Mouse (Mus musculus): Measurements from ENCODE around the gene Dars. TPM values are rescaled to one million over a fixed set of nuclear protein-coding genes. Genes with fewer than 3 reads are reported as not detected.
A peak's percentile ranks its signal among the peaks of the same experiment; 100 is the strongest.

Gene Dars
- polyA plus RNA-seq, 1 experiment from 2014 or later = 174 TPM

GRCm38 (mm10) chr1:128447206-128447902 is 30.2 kb upstream of the Dars start:
- no peak overlapping the region for H3K9ac ChIP-seq (replicated peaks)
- ATAC-seq (ENCODE audit: low FRiP score, low read depth) = no peak
- no peak overlapping the region for H3K4me3 ChIP-seq
- H3K9me3 ChIP-seq = no peaks in the 10 kb centered on the region
- H3K4me2 ChIP-seq (replicated peaks) = no peak overlapping the region
- no peak overlapping the region for H3K27ac ChIP-seq (replicated peaks)
- no peaks in the 10 kb centered on the region for H3K4me1 ChIP-seq
- no peaks in the 10 kb centered on the region for H3K27me3 ChIP-seq
- no peaks in the 10 kb centered on the region for H3K36me3 ChIP-seq
- 90% methylated on average over 7 of the region's 7 CpGs for WGBS

- Histone ChIP-seq H3K9ac (replicated peaks) (no peak overlapping the region), H3K4me2 (replicated peaks) (no peak overlapping the region), H3K4me1 (peaks cover 10% of the 10 kb centered on the region), H3K4me3 (no peak overlapping the region), H3K27ac (replicated peaks) (no peak overlapping the region), H3K27me3 (0 out of 2 replicates have a peak, but pooled peaks cover 4% of the 10 kb centered on the region), H3K36me3 (no peaks in the 10 kb centered on the region), H3K9me3 (no peaks in the 10 kb centered on the region)
- 61% methylated on average over 9 of the region's 9 CpGs for WGBS
- no peak for ATAC-seq (ENCODE audit: low FRiP score, low read depth)
Observed at GRCm38 (mm10) chr1:128443890-128444839, 27.0 kb upstream of the Dars start.

GRCm38 (mm10) chr1:128441129-128441473 is 23.9 kb upstream of the Dars start:
- peaks cover 10% of the 10 kb centered on the region for H3K4me1 ChIP-seq
- no peak for ATAC-seq (ENCODE audit: low FRiP score, low read depth)
- H3K27me3 ChIP-seq = 0 out of 2 replicates have a peak, but pooled peaks cover 4% of the 10 kb centered on the region
- no peak overlapping the region for H3K9ac ChIP-seq (replicated peaks)
- no peaks in the 10 kb centered on the region for H3K36me3 ChIP-seq
- no peaks in the 10 kb centered on the region for H3K9me3 ChIP-seq
- no peak overlapping the region for H3K27ac ChIP-seq (replicated peaks)
- no peak overlapping the region for H3K4me3 ChIP-seq
- H3K4me2 ChIP-seq (replicated peaks) = 0 out of 2 replicates have a peak overlapping the region, but pooled peaks have one; percentile 21
- 23% methylated on average over 5 of the region's 5 CpGs for WGBS

GRCm38 (mm10) chr1:128440386-128441128 is 23.4 kb upstream of the Dars start:
- ATAC-seq (ENCODE audit: low FRiP score, low read depth) = no peak
- Histone ChIP-seq H3K36me3 (no peaks in the 10 kb centered on the region), H3K4me3 (no peak overlapping the region), H3K9me3 (no peaks in the 10 kb centered on the region), H3K4me1 (peaks cover 10% of the 10 kb centered on the region), H3K4me2 (replicated peaks) (peak overlapping the region; percentile 21), H3K27me3 (0 out of 2 replicates have a peak, but pooled peaks cover 4% of the 10 kb centered on the region), H3K9ac (replicated peaks) (no peak overlapping the region), H3K27ac (replicated peaks) (no peak overlapping the region)
- WGBS = 17% methylated on average over 16 of the region's 16 CpGs

- H3K9me3 ChIP-seq = no peaks in the 10 kb centered on the region
- no peak overlapping the region for H3K9ac ChIP-seq (replicated peaks)
- no peak overlapping the region for H3K4me3 ChIP-seq
- H3K27ac ChIP-seq (replicated peaks) = no peak overlapping the region
- peaks cover 10% of the 10 kb centered on the region for H3K4me1 ChIP-seq
- H3K36me3 ChIP-seq = no peaks in the 10 kb centered on the region
- ATAC-seq (ENCODE audit: low FRiP score, low read depth) = no peak
- H3K27me3 ChIP-seq = 0 out of 2 replicates have a peak, but pooled peaks cover 4% of the 10 kb centered on the region
- WGBS = 95% methylated on average over 4 of the region's 4 CpGs
- H3K4me2 ChIP-seq (replicated peaks) = no peak overlapping the region
Observed at GRCm38 (mm10) chr1:128439618-128440017, 22.4 kb upstream of the Dars start.

GRCm38 (mm10) chr1:128438526-128438925 is 21.4 kb upstream of the Dars start:
- no peak for ATAC-seq (ENCODE audit: low FRiP score, low read depth)
- H3K27ac ChIP-seq (replicated peaks) = no peak overlapping the region
- H3K4me2 ChIP-seq (replicated peaks) = no peak overlapping the region
- H3K27me3 ChIP-seq = 0 out of 2 replicates have a peak, but pooled peaks cover 4% of the 10 kb centered on the region
- no peaks in the 10 kb centered on the region for H3K9me3 ChIP-seq
- WGBS = 84% methylated on average over 5 of the region's 5 CpGs
- H3K4me3 ChIP-seq = no peak overlapping the region
- no peak overlapping the region for H3K9ac ChIP-seq (replicated peaks)
- H3K4me1 ChIP-seq = peaks cover 10% of the 10 kb centered on the region
- H3K36me3 ChIP-seq = no peaks in the 10 kb centered on the region

GRCm38 (mm10) chr1:128437276-128437675 is 20.1 kb upstream of the Dars start:
- no peaks in the 10 kb centered on the region for H3K36me3 ChIP-seq
- no peak overlapping the region for H3K27ac ChIP-seq (replicated peaks)
- no peak overlapping the region for H3K9ac ChIP-seq (replicated peaks)
- peaks cover 10% of the 10 kb centered on the region for H3K4me1 ChIP-seq
- ATAC-seq (ENCODE audit: low FRiP score, low read depth) = no peak
- H3K4me2 ChIP-seq (replicated peaks) = no peak overlapping the region
- no peak overlapping the region for H3K4me3 ChIP-seq
- no peaks in the 10 kb centered on the region for H3K9me3 ChIP-seq
- H3K27me3 ChIP-seq = 0 out of 2 replicates have a peak, but pooled peaks cover 4% of the 10 kb centered on the region
- WGBS = 39% methylated on average over 1 of the region's 1 CpGs

GRCm38 (mm10) chr1:128436015-128436414 is 18.8 kb upstream of the Dars start:
- 94% methylated on average over 3 of the region's 3 CpGs for WGBS
- Histone ChIP-seq H3K4me1 (peaks cover 6% of the 10 kb centered on the region), H3K9ac (replicated peaks) (no peak overlapping the region), H3K27me3 (no peaks in the 10 kb centered on the region), H3K9me3 (no peaks in the 10 kb centered on the region), H3K36me3 (no peaks in the 10 kb centered on the region), H3K4me3 (no peak overlapping the region), H3K27ac (replicated peaks) (no peak overlapping the region), H3K4me2 (replicated peaks) (no peak overlapping the region)
- no peak for ATAC-seq (ENCODE audit: low FRiP score, low read depth)

GRCm38 (mm10) chr1:128435551-128435950 is 18.4 kb upstream of the Dars start:
- Histone ChIP-seq H3K4me1 (peaks cover 2% of the 10 kb centered on the region; the same call in 1 of the 2 replicates), H3K27me3 (no peaks in the 10 kb centered on the region), H3K36me3 (no peaks in the 10 kb centered on the region), H3K4me2 (replicated peaks) (no peak overlapping the region), H3K27ac (replicated peaks) (no peak overlapping the region), H3K9me3 (no peaks in the 10 kb centered on the region), H3K9ac (replicated peaks) (no peak overlapping the region), H3K4me3 (no peak overlapping the region)
- no peak for ATAC-seq (ENCODE audit: low FRiP score, low read depth)
- WGBS = 91% methylated on average over 4 of the region's 4 CpGs

GRCm38 (mm10) chr1:128424928-128425327 is 7.8 kb upstream of the Dars start:
- Histone ChIP-seq H3K27ac (replicated peaks) (no peak overlapping the region), H3K4me2 (replicated peaks) (no peak overlapping the region), H3K9me3 (no peaks in the 10 kb centered on the region), H3K36me3 (no peaks in the 10 kb centered on the region), H3K27me3 (no peaks in the 10 kb centered on the region), H3K9ac (replicated peaks) (no peak overlapping the region), H3K4me3 (no peak overlapping the region), H3K4me1 (no peaks in the 10 kb centered on the region)
- 90% methylated on average over 3 of the region's 3 CpGs for WGBS
- ATAC-seq (ENCODE audit: low FRiP score, low read depth) = no peak

GRCm38 (mm10) chr1:128417533-128417888 is 343 bp upstream of the Dars start:
- 0 out of 2 replicates have a peak, but pooled peaks cover 2% of the 10 kb centered on the region for H3K4me1 ChIP-seq
- ATAC-seq (ENCODE audit: low FRiP score, low read depth) = no peak; the same call in none of the 2 replicates
- peak overlapping the region; percentile 89; the same call in 1 of the 2 replicates for H3K27ac ChIP-seq (replicated peaks)
- 0 out of 2 replicates have a peak, but pooled peaks cover 7% of the 10 kb centered on the region for H3K36me3 ChIP-seq
- WGBS = 45% methylated on average over 5 of the region's 5 CpGs
- peak overlapping the region; percentile 74 for H3K4me2 ChIP-seq (replicated peaks)
- H3K4me3 ChIP-seq = peak overlapping the region; percentile 88
- no peak overlapping the region for H3K9ac ChIP-seq (replicated peaks)
- H3K9me3 ChIP-seq = no peaks in the 10 kb centered on the region
- H3K27me3 ChIP-seq = no peaks in the 10 kb centered on the region
